Mouse (Mus musculus): ENCODE measurements around the gene Drg1. TPM values are rescaled to one million over a fixed set of nuclear protein-coding genes. Genes with fewer than 3 reads are reported as not detected.
A peak's percentile ranks its signal among the peaks of the same experiment; 100 is the strongest.

Gene Drg1
- total RNA-seq, 2 experiments from 2014 or later: 36.4 to 45.4 TPM

GRCm38 (mm10) chr11:3291311-3292061 lies 25.3 kb upstream of the Drg1 start:
- intact Hi-C loops (cut with DNase I): no loop called here
- no peak for DNase-seq

GRCm38 (mm10) chr11:3290640-3291310 lies 24.6 kb upstream of the Drg1 start:
- intact Hi-C loops (cut with DNase I): no loop called here
- DNase-seq: peak in 1 of 2 experiments; percentile 46

GRCm38 (mm10) chr11:3289803-3290639 lies 23.8 kb upstream of the Drg1 start:
- intact Hi-C loops (cut with DNase I): loop anchor here (2.0 kb wide), 1 partner anchor 23 kb away; the partner anchor contains the start of gene Drg1
- peak; percentile 66 to 80 for DNase-seq

GRCm38 (mm10) chr11:3289302-3289802 lies 23.1 kb upstream of the Drg1 start:
- intact Hi-C loops (cut with DNase I): loop anchor here (2.0 kb wide), 1 partner anchor 23 kb away; the partner anchor contains the start of gene Drg1
- DNase-seq: peak; percentile 47 to 72

- no peak for DNase-seq
- intact Hi-C loops (cut with DNase I): loop anchor here (2.0 kb wide), 1 partner anchor 22 kb away; the partner anchor contains the start of gene Drg1
Observed at GRCm38 (mm10) chr11:3288521-3289301, 22.5 kb upstream of the Drg1 start, which contains the start of gene Patz1. Gene Patz1, plus strand, starts transcription at chr11:3288874.

- intact Hi-C loops (cut with DNase I): loop anchor here (2.0 kb wide), 1 partner anchor 21 kb away; the partner anchor contains the start of gene Drg1
- no peak for DNase-seq
Observed at GRCm38 (mm10) chr11:3287921-3288320, 21.7 kb upstream of the Drg1 start.

GRCm38 (mm10) chr11:3287131-3287530 lies 20.9 kb upstream of the Drg1 start:
- no peak for DNase-seq
- intact Hi-C loops (cut with DNase I): no loop called here

- no peak for DNase-seq
- intact Hi-C loops (cut with DNase I): no loop called here
Observed at GRCm38 (mm10) chr11:3285940-3286339, 19.7 kb upstream of the Drg1 start.

GRCm38 (mm10) chr11:3283645-3284044 lies 17.4 kb upstream of the Drg1 start:
- DNase-seq: no peak
- intact Hi-C loops (cut with DNase I): no loop called here

GRCm38 (mm10) chr11:3282887-3283286 lies 16.7 kb upstream of the Drg1 start:
- DNase-seq: no peak
- intact Hi-C loops (cut with DNase I): no loop called here

GRCm38 (mm10) chr11:3279729-3280128 lies 13.5 kb upstream of the Drg1 start:
- no peak for DNase-seq
- intact Hi-C loops (cut with DNase I): no loop called here

- DNase-seq: no peak
- intact Hi-C loops (cut with DNase I): no loop called here
Observed at GRCm38 (mm10) chr11:3278351-3278750, 12.1 kb upstream of the Drg1 start.

- no peak for DNase-seq
- intact Hi-C loops (cut with DNase I): loop anchor here (5.0 kb wide), 1 partner anchor 43 kb away; no protein-coding TSS in a partner anchor
Observed at GRCm38 (mm10) chr11:3269241-3269640, 3.0 kb upstream of the Drg1 start.

- no peak for DNase-seq
- intact Hi-C loops (cut with DNase I): loop anchor here (2.0 to 5.0 kb wide), 2 partner anchors 22 to 45 kb away; partner anchors contain the start of gene Patz1
Observed at GRCm38 (mm10) chr11:3267133-3267532, 918 bp upstream of the Drg1 start.

- intact Hi-C loops (cut with DNase I): loop anchor here (2.0 to 5.0 kb wide), 2 partner anchors 23 to 47 kb away; partner anchors contain the start of gene Patz1
- DNase-seq: no peak
Observed at GRCm38 (mm10) chr11:3265291-3266078, 730 bp downstream of the Drg1 start.

- intact Hi-C loops (cut with DNase I): no loop called here
- no peak for DNase-seq
Observed at GRCm38 (mm10) chr11:3259537-3259936, 6.7 kb downstream of the Drg1 start.

- intact Hi-C loops (cut with DNase I): no loop called here
Observed at GRCm38 (mm10) chr11:3247387-3247786, 18.8 kb downstream of the Drg1 start.

GRCm38 (mm10) chr11:3243771-3244170 lies 22.4 kb downstream of the Drg1 start:
- no peak for DNase-seq
- intact Hi-C loops (cut with DNase I): no loop called here

More at GRCm38 (mm10) chr11:3247387-3247786, 18.8 kb downstream of the Drg1 start:
- no peak for DNase-seq

GRCm38 (mm10) chr11:3242395-3242794 lies 23.8 kb downstream of the Drg1 start:
- intact Hi-C loops (cut with DNase I): no loop called here
- no peak for DNase-seq
